Mouse (Mus musculus): ENCODE measurements at regions not wholly inside any gene's neighbourhood (a gene's known extent, or its start where the extent isn't known, plus 50 kb on each side); places are given as distances from the start of the nearest gene placed in this dataset.

GRCm38 (mm10) chr12:86579716-86580115 lies 98.8 kb upstream of the Vash1 start:
- no peak for DNase-seq (ENCODE audit: low spot score)

- DNase-seq (ENCODE audit: low spot score): no peak
Measured at GRCm38 (mm10) chr12:86580132-86580718, 98.3 kb upstream of the Vash1 start.

DNA sequence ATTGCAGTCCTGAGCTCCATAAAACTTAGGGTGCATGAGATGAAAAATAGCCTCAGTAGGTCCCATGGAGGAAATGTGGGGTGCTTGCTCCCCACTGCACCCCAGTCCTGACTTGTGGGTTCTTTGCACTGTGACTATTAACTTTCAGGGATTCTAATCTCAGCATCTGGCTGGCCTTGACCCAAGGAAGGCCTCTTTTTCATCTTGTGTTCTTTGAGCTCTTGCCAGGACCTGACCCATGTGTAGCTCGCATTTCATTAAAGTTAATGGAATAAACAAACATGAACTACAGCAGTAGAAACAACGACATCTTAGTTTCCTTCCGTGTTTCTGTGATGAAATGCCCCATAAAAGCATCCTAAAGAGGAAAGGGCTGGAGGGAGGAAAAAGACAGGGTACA lies 96.4 kb upstream of the Vash1 start:
- no peak for DNase-seq (ENCODE audit: low spot score)

DNA sequence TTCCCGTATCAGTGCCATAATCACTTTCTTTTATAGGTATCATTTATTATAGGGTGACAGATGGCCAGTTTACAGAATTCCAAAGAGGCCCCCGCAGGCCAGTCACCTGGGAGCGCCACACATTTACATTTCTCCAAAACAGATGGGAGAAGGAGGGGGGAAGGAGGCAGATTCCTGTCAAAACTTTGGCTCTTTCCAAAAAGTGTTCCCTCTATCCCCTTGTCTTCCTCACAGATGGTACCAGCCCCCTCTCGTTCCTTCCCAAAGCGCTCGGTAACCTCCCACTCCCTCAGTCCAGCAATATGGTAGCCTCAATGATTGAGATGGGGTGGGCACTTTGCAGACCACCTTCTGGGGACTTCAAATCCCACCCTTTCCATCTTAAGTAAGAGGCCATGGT lies 90.5 kb upstream of the Vash1 start:
- DNase-seq (ENCODE audit: low spot score): no peak

GRCm38 (mm10) chr12:86592509-86592908 lies 86.0 kb upstream of the Vash1 start:
- DNase-seq (ENCODE audit: low spot score): no peak

DNA sequence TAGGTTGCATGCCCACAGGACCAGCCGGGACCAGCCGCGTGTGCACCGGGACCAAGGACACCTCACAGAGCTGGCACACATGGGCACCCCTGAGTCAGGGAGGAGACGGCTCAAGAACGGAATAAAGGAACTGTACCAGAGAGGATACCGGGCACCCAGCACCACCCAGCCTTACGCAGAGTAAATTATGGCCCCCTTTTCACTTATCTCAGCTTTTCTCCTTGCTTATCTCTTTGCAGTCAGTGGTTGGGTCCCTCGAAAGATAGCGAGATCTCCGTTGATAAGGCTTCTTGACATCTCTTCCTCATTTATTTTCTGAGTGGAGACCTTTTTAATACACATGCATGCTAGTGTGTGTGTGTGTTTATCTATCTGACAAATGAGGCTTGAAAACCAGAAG lies 83.9 kb upstream of the Vash1 start:
- no peak for DNase-seq (ENCODE audit: low spot score)

DNA sequence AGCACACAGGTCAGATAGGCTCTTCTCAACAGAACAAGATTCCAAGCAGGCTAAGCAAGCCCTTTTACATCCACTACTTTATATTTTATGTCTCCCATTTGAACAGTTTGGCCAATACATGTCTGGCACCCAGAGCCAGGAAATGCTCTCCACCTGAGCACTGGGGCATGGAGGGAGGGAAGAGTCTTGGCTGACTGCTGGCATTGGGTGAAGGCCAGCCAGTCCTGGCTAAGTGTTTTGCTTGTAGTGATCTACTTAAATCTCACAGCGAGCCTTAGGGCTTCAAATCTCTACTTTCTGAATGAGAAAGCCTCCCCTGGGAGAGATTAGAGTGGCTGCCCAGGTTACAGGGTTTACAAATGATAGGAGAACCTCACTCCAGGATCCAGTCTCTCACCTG lies 78.5 kb upstream of the Vash1 start:
- DNase-seq (ENCODE audit: low spot score): no peak

- DNase-seq (ENCODE audit: low spot score): no peak
Measured at GRCm38 (mm10) chr12:86603521-86603920, 75.0 kb upstream of the Vash1 start.

GRCm38 (mm10) chr12:86612431-86613040 lies 66.0 kb upstream of the Vash1 start:
- no peak for DNase-seq (ENCODE audit: low spot score)

DNA sequence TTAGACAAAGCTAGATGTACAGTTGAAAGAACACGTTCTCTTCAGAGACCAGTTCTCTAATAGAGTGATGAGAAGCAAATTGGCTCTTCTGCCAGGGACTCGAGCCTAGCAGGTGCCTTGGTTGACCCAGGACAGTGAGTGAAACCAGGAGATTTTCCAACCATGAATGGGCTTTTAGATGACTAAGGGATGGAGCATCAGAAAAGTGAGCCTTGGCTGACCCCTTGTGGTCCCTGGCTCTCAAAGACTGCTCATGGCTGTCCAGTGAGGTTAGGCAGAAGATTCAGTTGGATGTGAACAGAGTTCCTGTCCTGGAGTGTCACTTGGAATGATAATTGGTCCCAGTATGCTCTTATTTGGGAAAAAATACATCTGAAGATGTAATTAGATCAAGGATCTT lies 64.3 kb upstream of the Vash1 start:
- DNase-seq (ENCODE audit: low spot score): peak; percentile 82

GRCm38 (mm10) chr12:86616327-86616726 lies 62.2 kb upstream of the Vash1 start:
- DNase-seq (ENCODE audit: low spot score): no peak

DNA sequence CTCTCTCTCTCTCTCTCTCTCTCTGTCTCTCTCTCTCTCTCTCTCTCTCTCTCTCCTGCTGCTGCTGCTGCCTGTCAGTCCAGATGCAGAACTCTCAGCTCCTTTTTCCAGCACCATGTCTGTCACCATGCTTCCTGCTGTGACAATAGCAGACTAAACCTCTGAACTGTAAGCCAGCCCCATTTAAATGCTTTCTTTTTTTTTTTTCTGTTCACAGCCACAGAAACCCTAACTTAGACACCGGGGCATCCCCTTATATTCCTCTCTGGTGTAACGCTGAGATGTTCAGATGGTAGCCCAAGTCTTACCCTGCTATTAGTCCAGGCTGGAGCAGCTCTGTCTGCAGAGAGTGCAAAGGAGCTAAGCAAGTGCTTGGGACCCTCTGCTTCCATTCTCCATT lies 54.3 kb upstream of the Vash1 start:
- DNase-seq (ENCODE audit: low spot score): no peak

- no peak for DNase-seq (ENCODE audit: low spot score)
Measured at GRCm38 (mm10) chr12:86626684-86627083, 51.8 kb upstream of the Vash1 start.

DNA sequence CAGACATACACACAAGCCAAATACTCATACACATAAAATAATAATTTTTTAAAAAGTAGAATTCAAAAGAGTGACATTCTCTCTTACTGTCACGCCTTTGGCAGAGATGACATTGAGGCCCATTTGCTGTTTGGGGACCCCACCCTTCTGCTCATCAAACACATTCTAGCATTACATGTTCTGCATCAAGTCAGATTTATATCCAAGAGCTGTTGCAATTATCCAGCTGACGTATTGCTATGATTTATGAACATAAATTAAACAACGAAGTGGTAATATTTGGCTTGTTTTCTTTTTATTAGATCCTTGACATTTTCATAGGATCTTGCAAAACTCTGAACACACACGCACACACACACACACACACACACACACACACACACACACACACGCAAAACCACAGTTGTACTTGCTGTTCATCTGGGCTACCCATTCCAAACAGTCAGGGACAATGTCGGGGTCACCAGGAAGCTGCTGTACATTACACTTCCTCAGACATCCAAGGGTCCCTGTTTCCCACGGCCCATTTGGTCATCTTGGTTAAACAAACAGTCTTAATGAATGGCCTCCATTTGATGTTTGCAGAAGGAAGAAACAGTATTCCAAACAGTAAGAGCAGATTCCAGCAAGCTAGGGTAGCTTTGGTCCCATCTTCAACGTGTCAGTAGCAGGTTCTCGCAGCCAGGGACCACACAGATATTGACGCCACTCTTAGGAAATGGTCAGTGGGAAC lies 50.3 kb upstream of the Vash1 start:
- no peak for DNase-seq (ENCODE audit: low spot score)
